Mouse (Mus musculus) lung, adult 2 months (tissue): Measurements from ENCODE around the gene Cradd.

ENCODE experiments used
- CTCF ChIP-seq: fragments of 200-500 bp; IDR thresholded peaks from 2 replicates; pipeline ENCODE4 v1.5.1; 2011; ENCODE audit warnings: mild to moderate bottlenecking, low read length, control low read depth; ENCODE audit not compliant: insufficient read depth
- POLR2A ChIP-seq: fragments of 200-500 bp; IDR thresholded peaks from 2 replicates; pipeline ENCODE4 v1.6.1; 2011; ENCODE audit warnings: low read depth, mild to moderate bottlenecking, control low read depth, low read length, borderline replicate concordance; ENCODE audit errors: extremely low read depth

- no peak for TF ChIP-seq CTCF
- peak; percentile 23; the same call in 1 of the 2 replicates for TF ChIP-seq POLR2A
Measured at GRCm38 (mm10) chr10:95264485-95265321, 59.2 kb downstream of the Cradd start.
